Mouse (Mus musculus): Measurements from ENCODE around the gene Gm20388. TPM values are rescaled to one million over a fixed set of nuclear protein-coding genes. Genes with fewer than 3 reads are reported as not detected.

Gm20388 gene
- total RNA-seq, 2 experiments from 2014 or later, result 2.4 to 2.6 TPM

DNA sequence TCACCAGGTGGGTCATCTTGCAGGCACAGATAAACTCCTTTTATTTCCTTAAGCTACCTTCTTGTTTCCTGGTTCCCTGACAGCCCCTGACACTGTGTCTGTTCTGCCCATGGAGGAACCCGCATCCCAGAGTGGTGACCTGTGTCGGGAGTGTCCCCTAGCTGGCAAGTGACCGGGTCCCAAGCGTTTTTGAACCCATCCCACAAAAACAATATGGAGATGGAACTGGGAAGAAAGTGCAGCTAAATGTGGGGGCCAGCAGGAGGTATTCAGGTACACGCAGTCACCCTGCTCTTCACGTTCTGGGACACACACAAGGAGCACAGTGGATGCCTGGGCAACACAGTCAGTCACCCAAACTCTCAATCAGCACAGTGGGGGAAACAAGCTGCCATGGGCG, 2035.7 kb downstream of the Gm20388 start:
- TF ChIP-seq CTCF (IDR thresholded peaks at IDR 0.05), result no peak
- no peak overlapping the region for H3K27ac ChIP-seq

DNA sequence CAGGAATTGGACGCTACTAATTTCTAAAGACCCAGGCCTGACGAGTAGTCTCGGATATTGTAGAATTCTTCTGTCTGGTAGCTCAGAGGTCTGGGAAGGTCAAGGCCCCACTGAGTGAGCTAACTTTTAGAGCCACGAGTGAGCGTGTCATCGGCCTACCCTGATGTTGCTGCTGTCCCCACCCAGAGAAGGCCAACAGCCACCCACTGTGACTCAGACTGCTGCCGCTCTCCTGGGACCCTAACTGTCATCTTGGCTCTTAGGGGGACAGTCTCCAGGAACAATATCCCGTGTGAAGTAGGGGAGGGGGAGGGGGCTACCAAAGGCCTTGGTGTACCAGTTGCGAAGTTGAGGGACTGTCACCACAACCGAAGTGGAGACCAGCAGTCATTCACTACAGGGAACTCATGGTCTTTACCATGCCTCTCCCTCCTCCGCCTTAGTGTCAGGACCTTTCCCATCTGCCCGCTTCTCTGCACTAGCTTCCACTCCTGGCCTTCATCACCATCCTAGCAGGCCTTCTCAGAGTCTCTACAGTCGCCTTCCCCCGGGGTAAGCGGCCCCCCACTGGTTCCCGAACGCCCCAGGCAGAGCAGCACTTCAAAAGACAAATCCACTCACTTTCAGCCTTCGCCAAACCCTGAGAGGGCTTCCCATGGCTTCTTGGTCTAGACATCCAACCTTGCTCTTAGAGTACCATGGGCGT, 2036.6 kb downstream of the Gm20388 start:
- DNase-seq (ENCODE audit: extremely low spot score in 1 of 2, low spot score in 2 of 2), result no peak
- Histone ChIP-seq H3K4me3 (peak overlapping the region; percentile 11; the same call in 1 of the 2 replicates), H3K27ac (peak overlapping the region; percentile 15; the same call in 1 of the 2 replicates)
- intact Hi-C loops (cut with DNase I), result no loop called here
- no peak for TF ChIP-seq CTCF (IDR thresholded peaks at IDR 0.05)

More for the DNA sequence above, 2035.7 kb downstream of the Gm20388 start:
- intact Hi-C loops (cut with DNase I), result no loop called here
- no peak overlapping the region for H3K4me3 ChIP-seq
- no peak for DNase-seq (ENCODE audit: extremely low spot score in 1 of 2, low spot score in 2 of 2)

DNA sequence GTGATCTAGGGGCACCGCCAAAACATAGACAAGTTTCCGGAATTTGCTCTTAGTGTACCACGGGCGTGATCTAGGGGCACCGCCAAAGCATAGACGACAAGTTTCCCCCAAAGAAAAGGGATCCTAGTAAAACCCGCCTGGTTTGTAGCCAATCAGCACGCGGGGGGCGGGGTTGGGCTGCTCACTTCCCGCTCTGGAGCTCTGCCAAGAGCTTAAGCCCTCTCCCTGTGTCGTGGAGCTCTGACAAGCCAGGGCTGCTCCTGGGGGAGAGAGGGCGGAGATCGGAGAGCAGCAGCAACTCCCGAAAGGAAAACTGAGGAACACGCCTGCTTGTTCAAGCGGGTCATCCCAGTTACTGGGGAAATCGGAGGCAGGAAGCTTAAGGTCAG, 2037.1 kb downstream of the Gm20388 start:
- intact Hi-C loops (cut with DNase I), result no loop called here
- no peak for TF ChIP-seq CTCF (IDR thresholded peaks at IDR 0.05)
- DNase-seq (ENCODE audit: extremely low spot score in 1 of 2, low spot score in 2 of 2), result peak; percentile 61 to 71
- Histone ChIP-seq H3K4me3 (peak overlapping the region; percentile 11; the same call in 1 of the 2 replicates), H3K27ac (peak overlapping the region; percentile 15; the same call in 1 of the 2 replicates)

DNA sequence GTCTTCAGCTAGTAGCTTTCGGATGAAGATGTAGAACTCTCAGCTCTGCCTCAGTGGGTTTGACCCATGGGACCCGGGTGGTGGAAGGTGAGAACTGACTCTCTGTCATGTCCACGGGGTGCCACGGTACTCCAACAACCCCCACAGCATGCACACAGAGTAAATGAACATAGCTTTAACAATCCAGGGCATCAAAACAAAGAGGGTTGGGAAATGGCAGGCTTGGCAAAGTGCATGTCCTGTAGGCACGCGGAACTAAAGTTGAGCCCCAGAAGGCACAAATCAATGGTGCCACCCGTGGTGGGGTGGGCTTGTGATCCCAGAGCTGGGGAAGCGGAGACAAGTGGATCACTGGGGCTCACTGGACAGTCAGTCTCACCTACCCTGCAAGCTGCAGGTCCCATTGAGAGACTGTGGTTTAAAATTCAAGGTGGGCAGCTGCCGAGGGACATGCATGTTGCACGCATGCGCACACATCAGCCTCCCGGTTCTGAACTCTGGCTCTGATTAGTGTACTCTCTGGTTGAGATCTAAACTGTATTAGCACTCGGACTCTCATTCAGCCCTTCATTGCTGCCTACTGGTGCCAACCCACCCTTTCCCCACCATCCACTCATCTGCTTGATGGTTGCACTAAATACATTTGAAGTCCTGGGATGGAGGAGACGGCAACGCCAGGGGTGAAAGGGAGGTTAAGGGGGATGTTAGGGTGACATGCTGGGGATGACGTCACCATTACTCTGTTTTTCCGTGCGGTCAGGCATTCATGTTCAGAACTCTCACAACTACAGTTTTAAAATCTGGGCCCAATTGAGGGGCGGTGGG, 2037.9 kb downstream of the Gm20388 start:
- intact Hi-C loops (cut with DNase I), result no loop called here
- DNase-seq (ENCODE audit: extremely low spot score in 1 of 2, low spot score in 2 of 2), result no peak
- Histone ChIP-seq H3K27ac (no peak overlapping the region), H3K4me3 (no peak overlapping the region)
- no peak for TF ChIP-seq CTCF (IDR thresholded peaks at IDR 0.05)

DNA sequence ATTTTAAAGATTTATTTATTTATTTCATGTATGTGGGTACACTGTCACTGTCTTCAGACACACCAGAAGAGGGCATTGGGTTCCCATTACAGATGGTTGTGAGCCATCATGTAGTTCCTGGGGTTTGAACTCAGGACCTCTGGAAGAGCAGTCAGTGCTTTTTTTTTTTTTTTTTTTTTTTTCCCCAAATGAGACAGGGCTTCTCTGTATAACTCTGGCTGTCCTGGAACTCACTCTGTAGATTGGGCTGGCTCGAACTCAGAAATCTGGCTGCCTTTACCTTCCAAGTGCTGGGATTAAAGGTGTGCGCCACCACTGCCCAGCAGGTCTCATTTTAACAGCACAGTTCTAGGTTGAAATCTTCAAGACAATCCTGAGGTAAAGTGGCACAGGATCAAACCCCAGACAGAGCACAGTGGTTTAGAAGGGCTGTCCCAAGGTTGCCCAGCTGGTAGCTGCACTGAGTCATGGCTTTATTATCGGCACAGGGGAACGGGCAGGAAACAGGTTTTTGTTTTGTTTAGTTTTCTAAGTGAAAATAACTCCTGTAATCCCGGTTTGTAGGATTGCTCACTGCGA, 2038.7 kb downstream of the Gm20388 start, which contains the start of gene Banp:
Gene Banp, plus strand, starts transcription at position 529 of the 579 bp plus-strand sequence.
- no peak for DNase-seq (ENCODE audit: extremely low spot score in 1 of 2, low spot score in 2 of 2)
- intact Hi-C loops (cut with DNase I), result no loop called here
- H3K27ac ChIP-seq, result peak within 1 kb of the TSS; percentile 97
- peak within 1 kb of the TSS; percentile 89 for H3K4me3 ChIP-seq
- no peak for TF ChIP-seq CTCF (IDR thresholded peaks at IDR 0.05)

DNA sequence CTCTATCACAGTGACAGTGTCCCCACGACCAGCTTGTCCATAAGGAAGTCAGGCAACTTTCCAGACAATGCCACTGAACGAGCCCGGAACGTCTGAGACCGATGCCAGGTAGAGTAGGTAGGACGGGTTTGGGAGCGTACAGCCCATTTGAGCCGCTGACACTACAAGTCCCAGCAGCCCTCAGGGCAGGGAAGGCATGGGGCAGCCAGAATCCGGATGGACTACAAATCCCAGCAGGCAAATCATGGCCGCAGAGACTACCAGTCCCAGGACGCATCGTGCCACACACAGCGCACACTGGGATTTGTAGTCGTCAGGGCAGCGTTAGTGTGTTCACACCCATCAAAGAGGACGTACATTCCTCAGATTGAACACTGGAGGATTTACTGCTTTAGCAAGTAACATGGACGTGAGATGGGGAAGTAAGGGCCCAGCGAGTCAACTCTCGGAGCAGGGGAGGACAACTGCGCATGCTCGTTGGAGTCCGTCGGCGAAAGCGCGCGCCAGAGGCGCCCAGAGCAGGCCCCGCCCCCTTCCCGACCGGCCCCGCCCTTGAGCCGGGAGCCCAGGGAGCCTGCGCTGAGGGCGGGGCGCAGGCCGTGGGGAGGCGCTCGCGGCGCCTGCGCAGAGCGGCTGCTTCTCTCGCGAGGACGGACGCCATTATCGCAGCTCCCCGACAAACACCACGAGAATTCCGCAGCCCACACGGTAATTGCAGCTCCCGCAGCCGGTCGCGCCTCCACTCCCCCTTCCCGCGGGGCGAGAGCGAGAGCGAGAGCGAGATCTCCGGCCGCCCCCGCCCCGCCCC, 2039.5 kb downstream of the Gm20388 start:
- TF ChIP-seq CTCF (IDR thresholded peaks at IDR 0.05), result no peak; the same call in 1 of the 2 replicates
- peak; percentile 98 to 99 for DNase-seq (ENCODE audit: extremely low spot score in 1 of 2, low spot score in 2 of 2)
- intact Hi-C loops (cut with DNase I), result loop anchor here (2.0 kb wide), 1 partner anchor 427 kb away; the partner anchor contains the start of gene Zc3h18
- H3K4me3 ChIP-seq, result peak overlapping the region; percentile 89
- peak overlapping the region; percentile 97 for H3K27ac ChIP-seq

DNA sequence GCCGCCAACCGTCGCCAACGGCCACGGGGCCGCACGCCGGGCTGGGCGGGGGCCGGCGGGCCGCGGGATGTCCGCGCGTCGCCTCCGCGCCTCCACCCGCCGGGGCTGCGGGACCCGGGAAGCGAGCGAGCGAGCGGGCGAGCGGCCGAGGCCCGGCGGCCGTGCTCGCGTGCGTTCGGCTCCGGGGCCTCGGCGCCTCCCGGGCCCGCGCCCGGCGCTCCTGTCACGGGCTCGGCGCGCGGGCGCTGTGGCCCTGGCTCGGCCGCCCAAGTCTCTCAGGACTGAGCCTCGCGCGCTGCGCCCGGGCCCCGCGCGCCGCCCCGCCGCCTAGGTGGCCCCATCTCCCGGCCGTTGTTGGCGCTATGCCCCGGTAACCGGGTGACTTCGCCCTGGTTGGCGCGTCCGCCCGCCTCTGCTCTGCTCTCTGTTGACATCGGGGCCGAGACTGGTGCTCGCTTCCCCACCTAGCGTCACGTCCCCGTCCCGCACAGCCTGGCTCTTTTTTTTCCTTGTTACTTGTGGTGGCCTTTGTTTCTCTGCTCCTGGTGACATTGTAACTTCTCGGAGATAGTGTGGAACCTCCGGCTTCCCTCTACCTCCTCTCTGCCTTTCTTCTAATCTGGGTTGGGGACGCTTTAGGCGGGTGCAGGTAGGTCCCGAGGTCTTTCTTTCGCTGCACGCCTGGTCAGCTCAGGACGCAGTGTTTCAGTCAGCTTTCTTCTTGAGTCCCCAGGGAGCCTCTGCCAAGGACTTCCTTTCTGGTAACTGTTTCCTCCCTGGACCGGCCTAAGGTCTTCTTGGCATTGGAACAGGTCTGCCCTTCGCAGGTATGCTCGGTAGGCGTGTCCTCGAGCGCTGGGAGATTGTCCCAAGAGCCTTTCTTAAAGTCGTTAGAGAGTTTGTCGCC, 2040.4 kb downstream of the Gm20388 start:
- peak; percentile 17; the same call in 1 of the 2 replicates for TF ChIP-seq CTCF (IDR thresholded peaks at IDR 0.05)
- Histone ChIP-seq H3K27ac (peak overlapping the region; percentile 97), H3K4me3 (peak overlapping the region; percentile 89)
- DNase-seq (ENCODE audit: extremely low spot score in 1 of 2, low spot score in 2 of 2), result peak; percentile 40 to 62
- intact Hi-C loops (cut with DNase I), result loop anchor here (2.0 kb wide), 1 partner anchor 426 kb away; the partner anchor contains the start of gene Zc3h18

DNA sequence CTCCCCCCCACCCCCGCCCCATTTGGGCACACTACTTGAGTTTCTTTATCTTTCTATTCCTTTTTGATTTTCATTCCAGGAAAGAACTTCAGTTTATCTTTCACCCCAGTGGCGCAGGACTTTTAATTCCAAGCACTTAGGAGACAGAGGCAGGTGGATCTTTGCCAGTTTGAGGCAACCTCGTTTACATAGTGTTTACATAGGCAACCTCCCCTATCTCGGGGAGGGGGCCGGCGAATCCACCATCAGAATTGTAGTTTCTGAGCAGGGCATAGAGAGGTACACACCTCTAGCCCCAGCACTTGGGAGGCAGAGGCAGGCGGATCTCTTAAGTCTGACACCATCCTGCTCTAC, 2041.0 kb downstream of the Gm20388 start:
- Histone ChIP-seq H3K27ac (no peak overlapping the region), H3K4me3 (peak overlapping the region; percentile 89)
- no peak for TF ChIP-seq CTCF (IDR thresholded peaks at IDR 0.05)
- no peak for DNase-seq (ENCODE audit: extremely low spot score in 1 of 2, low spot score in 2 of 2)
- intact Hi-C loops (cut with DNase I), result loop anchor here (2.0 kb wide), 1 partner anchor 425 kb away; the partner anchor contains the start of gene Zc3h18

DNA sequence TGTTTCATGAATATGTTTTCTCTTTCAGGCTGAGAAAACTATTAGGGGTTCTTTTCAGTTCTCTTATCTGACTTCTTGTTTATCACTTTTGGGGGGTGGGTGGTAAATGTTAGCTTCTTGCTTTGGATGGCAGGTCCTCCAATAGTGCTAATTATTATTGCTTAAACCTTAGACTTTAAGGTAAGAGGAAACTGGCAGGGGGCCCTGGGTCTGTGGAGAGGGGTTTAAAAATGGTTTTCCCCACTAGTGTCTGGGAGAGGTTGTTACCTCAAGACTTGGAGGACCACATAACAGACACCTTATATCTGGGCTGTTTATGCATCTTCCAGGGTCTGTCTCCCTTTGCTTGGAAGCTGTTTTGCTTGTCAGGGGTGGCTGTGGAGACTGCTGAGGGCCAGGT, 2041.5 kb downstream of the Gm20388 start:
- no peak overlapping the region for H3K27ac ChIP-seq
- intact Hi-C loops (cut with DNase I), result no loop called here
- H3K4me3 ChIP-seq, result peak overlapping the region; percentile 89; the same call in 1 of the 2 replicates
- DNase-seq (ENCODE audit: extremely low spot score in 1 of 2, low spot score in 2 of 2), result no peak
- no peak for TF ChIP-seq CTCF (IDR thresholded peaks at IDR 0.05)

DNA sequence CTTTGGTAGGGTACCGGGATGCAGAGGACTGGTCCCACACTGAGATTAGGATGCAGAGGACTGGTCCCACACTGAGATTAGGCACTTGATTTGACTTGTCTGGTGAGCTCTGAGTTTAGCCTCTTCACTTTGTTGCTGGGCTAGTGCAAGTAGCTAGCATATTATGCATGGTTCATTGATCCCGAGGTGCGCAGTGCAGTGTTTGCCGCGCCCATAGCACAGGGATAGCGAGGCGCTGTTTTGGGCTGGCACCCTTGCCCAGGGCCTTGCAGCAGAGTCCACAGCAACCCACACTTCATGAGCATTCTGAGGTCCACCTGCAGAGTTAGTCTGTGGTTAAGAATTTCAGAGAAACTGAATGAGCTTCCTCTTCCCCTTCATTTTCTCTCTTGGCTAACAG, 2042.2 kb downstream of the Gm20388 start:
- no peak overlapping the region for H3K4me3 ChIP-seq
- DNase-seq (ENCODE audit: extremely low spot score in 1 of 2, low spot score in 2 of 2), result no peak
- TF ChIP-seq CTCF (IDR thresholded peaks at IDR 0.05), result no peak
- H3K27ac ChIP-seq, result no peak overlapping the region
- intact Hi-C loops (cut with DNase I), result no loop called here
